Mouse (Mus musculus) limb, embryonic 14.5 days (tissue): ENCODE measurements around the gene Ost4. TPM values are rescaled to one million over a fixed set of nuclear protein-coding genes. Genes with fewer than 3 reads are reported as not detected.

Source experiments
- ATAC-seq: fragments of 200-750 bp; cut with Nextera tagmentation; 2 replicates; pipeline ENCODE4 v1.8.0; 2017; ENCODE audit warnings: low read depth, moderate number of reproducible peaks, moderate TSS enrichment; ENCODE audit not compliant: low FRiP score
- DNase-seq: peaks from one replicate; pipeline ENCODE4 v3.0.0-alpha.2; 2015; ENCODE audit warnings: low spot score
- H3K27ac ChIP-seq: fragments of 300-500 bp; sonication (generic); replicated peaks from 2 replicates; pipeline ENCODE4 v1.5.1; 2014; ENCODE audit warnings: low read depth, mild to moderate bottlenecking, low read length, moderate library complexity, mixed read lengths
- H3K27me3 ChIP-seq: fragments of 300-500 bp; sonication (generic); 2 replicates; pipeline ENCODE4 v1.6.1; 2014; ENCODE audit warnings: low read length, mixed read lengths; ENCODE audit not compliant: control insufficient read depth, insufficient read depth
- H3K36me3 ChIP-seq: fragments of 300-500 bp; sonication (generic); 2 replicates; pipeline ENCODE4 v1.6.1; 2014; ENCODE audit warnings: mild to moderate bottlenecking, low read length, moderate library complexity, mixed read lengths; ENCODE audit not compliant: control insufficient read depth, insufficient read depth
- H3K4me1 ChIP-seq: fragments of 300-500 bp; sonication (generic); 2 replicates; pipeline ENCODE4 v1.6.1; 2014; ENCODE audit warnings: antibody characterized with exemption, low read length, mixed read lengths; ENCODE audit not compliant: control insufficient read depth, insufficient read depth
- H3K4me2 ChIP-seq: fragments of 300-500 bp; sonication (generic); replicated peaks from 2 replicates; pipeline ENCODE4 v1.6.1; 2014; ENCODE audit warnings: low read depth, mild to moderate bottlenecking, low read length, moderate library complexity; ENCODE audit not compliant: severe bottlenecking
- H3K4me3 ChIP-seq: fragments of 300-500 bp; sonication (generic); replicated peaks from 2 replicates; pipeline ENCODE4 v1.5.1; 2014; ENCODE audit warnings: low read length
- H3K9ac ChIP-seq: fragments of 300-500 bp; sonication (generic); 2 replicates; pipeline ENCODE4 v1.6.1; 2014; ENCODE audit warnings: mild to moderate bottlenecking, low read depth, low read length, moderate library complexity; ENCODE audit not compliant: severe bottlenecking
- H3K9me3 ChIP-seq: fragments of 300-500 bp; sonication (generic); 2 replicates; pipeline ENCODE4 v1.6.1; 2016; ENCODE audit warnings: low read length; ENCODE audit not compliant: control insufficient read depth
- POLR2A ChIP-seq: fragments of 200-500 bp; IDR thresholded peaks from 2 replicates; pipeline ENCODE4 v1.8.0; 2012; ENCODE audit warnings: inconsistent platforms, mild to moderate bottlenecking, moderate library complexity, borderline replicate concordance; ENCODE audit not compliant: insufficient read depth, insufficient read length; ENCODE audit errors: extremely low read depth
- whole genome bisulfite sequencing: fragments of 180-500 bp; shearing (Covaris S2); extraction: QIAGEN DNeasy Blood & Tissue Kit; methylation state at CpG from one replicate; pipeline ENCODE4 v1.1.7; 2014; 5-methylcytosine and 5-hydroxymethylcytosine counted together
- polyA plus RNA-seq, 2 experiments: library from polyadenylated mRNA; depleted of rRNA in 1 of 2; stranded (reverse) in 1 of 2; unstranded in 1 of 2; fragments of >200 nt; fragmentation: Nextera tagmentation in 1 of 2; extraction: Ambion mirVana in 1 of 2; gene quantifications; 2 replicates each; pipeline versions ENCODE4 v1.2.1 to v1.2.3; 2012 to 2014

Gene Ost4
- polyA plus RNA-seq, 2 experiments = 364 to 567 TPM

DNA sequence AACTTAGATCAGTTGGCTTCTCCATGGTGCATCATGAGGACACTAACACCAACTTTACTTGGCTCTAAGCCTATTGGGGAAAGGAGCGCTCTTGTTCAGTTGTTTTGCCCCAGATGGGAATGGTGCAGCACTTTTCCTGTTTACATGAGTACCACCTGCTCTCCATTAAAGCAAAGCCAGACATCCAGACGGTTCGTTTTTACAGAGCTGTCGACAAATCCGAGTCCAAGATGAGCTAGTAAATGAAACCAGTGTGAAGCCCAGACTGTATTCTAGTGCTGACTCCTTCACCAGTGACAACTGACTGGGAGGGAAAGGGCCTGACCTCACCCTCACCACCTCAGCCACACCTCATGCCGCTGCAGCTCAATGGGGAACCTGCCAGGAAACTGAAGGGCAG lies 29.0 kb downstream of the Ost4 start:
- Histone ChIP-seq H3K9me3 (no peaks in the 10 kb centered on the region), H3K4me3 (no peak overlapping the region), H3K4me2 (no peak overlapping the region), H3K27me3 (no peaks in the 10 kb centered on the region), H3K4me1 (peaks cover 8% of the 10 kb centered on the region; the same call in 1 of the 2 replicates), H3K9ac (no peak overlapping the region), H3K27ac (no peak overlapping the region), H3K36me3 (peaks cover 42% of the 10 kb centered on the region)
- ATAC-seq (no peak), DNase-seq (peak; percentile 30)
- TF ChIP-seq POLR2A = no peak
- 17% methylated on average over 6 of the region's 6 CpGs for WGBS

DNA sequence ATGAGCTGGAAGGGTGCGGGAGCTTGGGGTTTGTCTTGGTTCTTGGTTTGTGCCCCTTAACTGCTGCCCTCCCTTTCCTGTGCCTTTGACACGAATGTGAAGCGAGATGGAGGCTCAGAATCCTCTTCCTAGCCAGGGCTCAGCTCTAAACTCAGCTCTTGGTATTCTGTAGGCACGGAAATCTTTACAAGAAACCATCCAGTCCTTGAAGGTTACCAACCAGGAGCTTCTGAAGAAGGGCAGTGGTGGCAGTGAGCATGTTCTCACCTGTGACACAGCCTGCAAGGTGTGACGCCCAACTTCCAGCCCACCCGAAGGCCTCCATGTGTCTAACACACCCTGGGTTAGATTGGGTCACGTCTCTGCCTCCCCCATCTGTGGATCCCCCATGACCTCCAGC lies 33.2 kb downstream of the Ost4 start:
- DNase-seq = no peak
- H3K27me3 ChIP-seq = no peaks in the 10 kb centered on the region
- H3K9me3 ChIP-seq = no peaks in the 10 kb centered on the region
- peaks cover 17% of the 10 kb centered on the region for H3K4me1 ChIP-seq
- peaks cover 68% of the 10 kb centered on the region for H3K36me3 ChIP-seq
- ATAC-seq = no peak
- TF ChIP-seq POLR2A = no peak
- WGBS = 90% methylated on average over 7 of the region's 7 CpGs
- no peak overlapping the region for H3K27ac ChIP-seq
- H3K4me2 ChIP-seq = no peak overlapping the region
- no peak overlapping the region for H3K4me3 ChIP-seq
- no peak overlapping the region for H3K9ac ChIP-seq

DNA sequence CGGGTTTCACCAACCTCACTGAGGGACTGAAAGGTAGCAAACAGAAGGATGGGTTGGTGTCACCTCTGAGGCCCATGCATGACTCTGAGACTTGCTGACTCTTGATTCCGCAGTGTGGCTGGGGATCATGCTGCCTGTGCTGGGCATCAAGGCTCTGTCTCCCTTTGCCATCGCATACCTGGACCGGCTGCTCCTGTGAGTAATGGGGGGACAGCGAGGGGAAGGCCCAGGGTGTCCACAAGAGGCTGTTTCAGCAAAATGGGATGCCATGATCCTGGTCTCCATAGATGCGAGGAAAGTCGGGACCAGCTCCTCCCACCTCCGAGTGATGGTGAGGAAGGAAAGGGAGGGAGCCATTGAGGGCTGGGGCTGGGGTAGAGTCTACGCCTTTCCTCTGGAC lies 35.0 kb downstream of the Ost4 start:
- DNase-seq (no peak), ATAC-seq (no peak)
- peaks cover 13% of the 10 kb centered on the region for H3K4me1 ChIP-seq
- H3K27me3 ChIP-seq = no peaks in the 10 kb centered on the region
- H3K4me3 ChIP-seq = no peak overlapping the region
- peaks cover 66% of the 10 kb centered on the region for H3K36me3 ChIP-seq
- 93% methylated on average over 9 of the region's 9 CpGs for WGBS
- no peak for TF ChIP-seq POLR2A
- no peak overlapping the region for H3K27ac ChIP-seq
- no peaks in the 10 kb centered on the region for H3K9me3 ChIP-seq
- no peak overlapping the region for H3K4me2 ChIP-seq
- H3K9ac ChIP-seq = no peak overlapping the region

DNA sequence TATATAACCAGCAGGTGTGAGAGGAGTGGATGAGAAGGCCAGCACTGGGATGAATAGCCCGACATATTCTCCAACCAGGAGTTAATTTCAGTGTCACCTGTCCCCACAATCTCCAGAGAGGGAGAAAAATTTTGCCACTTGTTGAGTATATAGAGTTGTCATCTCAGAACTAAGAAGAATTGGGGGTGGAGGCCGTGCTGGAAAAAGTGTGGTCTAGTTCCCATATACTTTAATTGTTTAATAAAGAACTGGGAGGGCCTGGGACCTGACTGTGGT lies 37.5 kb downstream of the Ost4 start:
- TF ChIP-seq POLR2A = no peak
- H3K36me3 ChIP-seq = peaks cover 50% of the 10 kb centered on the region

DNA sequence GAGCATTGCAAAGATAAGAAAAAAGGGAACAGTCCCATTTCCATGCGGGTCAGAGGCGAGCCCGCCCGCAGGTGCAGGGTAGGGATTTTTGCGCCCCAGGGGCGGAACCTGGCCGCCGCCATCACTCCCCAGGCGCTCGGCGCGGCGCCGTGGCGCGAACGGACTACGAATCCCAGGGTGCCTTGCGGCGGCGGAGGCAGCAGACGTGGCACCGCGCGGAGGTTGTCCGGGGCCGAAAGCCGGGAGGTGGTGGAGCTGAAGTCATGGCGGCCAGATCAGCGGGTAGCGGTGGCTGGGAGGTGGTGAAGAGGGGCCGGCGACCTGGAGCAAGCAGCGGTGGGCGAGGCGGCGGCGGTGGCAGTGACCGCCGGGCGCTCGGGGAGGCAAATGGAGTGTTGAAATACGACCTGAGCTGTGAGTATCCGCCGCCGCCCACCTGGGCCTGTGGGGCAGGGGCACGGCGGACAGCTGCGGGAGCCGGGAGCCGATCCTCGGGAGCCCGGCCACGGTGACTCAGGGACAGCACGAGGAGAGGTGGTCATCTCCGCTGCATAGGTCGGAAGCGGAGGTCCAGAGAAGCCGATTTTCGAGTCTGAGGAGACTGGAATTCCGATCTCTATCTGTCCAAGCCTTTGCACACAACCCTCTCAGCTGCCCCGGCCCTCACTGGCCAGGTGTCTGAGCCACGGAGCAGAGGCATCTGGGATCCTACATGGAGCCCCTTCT lies 38.0 kb downstream of the Ost4 start:
- H3K4me2 ChIP-seq = peak overlapping the region; percentile 80
- TF ChIP-seq POLR2A = no peak; the same call in 1 of the 2 replicates
- H3K4me3 ChIP-seq = peak overlapping the region; percentile 94
- peaks cover 46% of the 10 kb centered on the region for H3K36me3 ChIP-seq
- peak overlapping the region; percentile 79 for H3K27ac ChIP-seq
- H3K9me3 ChIP-seq = no peaks in the 10 kb centered on the region
- H3K4me1 ChIP-seq = peaks cover 13% of the 10 kb centered on the region
- peak overlapping the region; percentile 96 for H3K9ac ChIP-seq
- 1% methylated on average over 48 of the region's 63 CpGs for WGBS
- ATAC-seq = peak; percentile 92
- DNase-seq = peak; percentile 85
- no peaks in the 10 kb centered on the region for H3K27me3 ChIP-seq

More for the DNA sequence above, 37.5 kb downstream of the Ost4 start:
- Histone ChIP-seq H3K4me3 (peak overlapping the region; percentile 94), H3K4me2 (peak overlapping the region; percentile 80), H3K9me3 (no peaks in the 10 kb centered on the region), H3K4me1 (peaks cover 13% of the 10 kb centered on the region), H3K9ac (peak overlapping the region; percentile 96), H3K27me3 (no peaks in the 10 kb centered on the region), H3K27ac (peak overlapping the region; percentile 79)
- 13% methylated on average over 2 of the region's 2 CpGs for WGBS
- ATAC-seq (no peak), DNase-seq (no peak)
